Mouse (Mus musculus) liver, embryonic 14.5 days (tissue): ENCODE data around the gene Nfe2l2. TPM values are rescaled to one million over a fixed set of nuclear protein-coding genes. Genes with fewer than 3 reads are reported as not detected.

Experiments
- ATAC-seq: fragments of 200-750 bp; cut with Nextera tagmentation; 2 replicates; pipeline ENCODE4 v1.8.0; 2017; ENCODE audit warnings: moderate number of reproducible peaks, mild to moderate bottlenecking, moderate library complexity; ENCODE audit not compliant: insufficient read depth
- DNase-seq, 3 experiments: peaks; one replicate each; pipeline ENCODE4 v3.0.0-alpha.2; 2012 to 2013; ENCODE audit warnings: low read depth in 3 of 3, low spot score in 3 of 3
- H3K27ac ChIP-seq: fragments of 300-500 bp; sonication (generic); 2 replicates; pipeline ENCODE4 v1.5.1; 2014; ENCODE audit warnings: moderate library complexity, mild to moderate bottlenecking, control low read depth, inconsistent platforms
- H3K27me3 ChIP-seq: fragments of 300-500 bp; sonication (generic); 2 replicates; pipeline ENCODE4 v1.6.1; 2014; ENCODE audit warnings: mild to moderate bottlenecking, low read length, moderate library complexity; ENCODE audit not compliant: control insufficient read depth, insufficient read depth
- H3K36me3 ChIP-seq: fragments of 300-500 bp; sonication (generic); replicated peaks from 2 replicates; pipeline ENCODE4 v1.6.1; 2014; ENCODE audit warnings: low read depth; ENCODE audit not compliant: control insufficient read depth, insufficient read depth
- H3K4me1 ChIP-seq, 2 experiments: fragments of 200-500 bp in 1 of 2; fragments of 300-500 bp in 1 of 2; sonication (generic) in 1 of 2; replicated peaks; 2 replicates each; pipeline ENCODE4 v1.6.1; 2012 to 2014; ENCODE audit warnings: antibody characterized with exemption in 1 of 2, inconsistent platforms in 1 of 2, low read length in 1 of 2; ENCODE audit not compliant: control insufficient read depth in 2 of 2, insufficient read depth in 2 of 2
- H3K4me2 ChIP-seq: fragments of 300-500 bp; sonication (generic); 2 replicates; pipeline ENCODE4 v1.6.1; 2014; ENCODE audit warnings: low read depth, mild to moderate bottlenecking, control low read depth, moderate library complexity
- H3K4me3 ChIP-seq, 2 experiments: fragments of 200-500 bp in 1 of 2; fragments of 300-500 bp in 1 of 2; sonication (generic) in 1 of 2; 2 replicates each; pipeline ENCODE4 v1.5.1; 2012 to 2014; ENCODE audit warnings: low read depth in 2 of 2, low read length in 2 of 2, mild to moderate bottlenecking in 2 of 2, control low read depth in 1 of 2, inconsistent platforms in 1 of 2, moderate library complexity in 1 of 2; ENCODE audit not compliant: insufficient read depth in 1 of 2
- H3K9ac ChIP-seq: fragments of 300-500 bp; sonication (generic); replicated peaks from 2 replicates; pipeline ENCODE4 v1.6.1; 2014; ENCODE audit warnings: mild to moderate bottlenecking, control low read depth, moderate library complexity
- H3K9me3 ChIP-seq: fragments of 300-500 bp; sonication (generic); 2 replicates; pipeline ENCODE4 v1.6.1; 2016; ENCODE audit warnings: low read length, mixed read lengths; ENCODE audit not compliant: control insufficient read depth
- CTCF ChIP-seq: IDR thresholded peaks from 2 replicates; pipeline ENCODE4 v1.5.1; 2016; ENCODE audit warnings: antibody characterized with exemption, low read depth, control low read depth
- EP300 ChIP-seq: IDR thresholded peaks from 2 replicates; pipeline ENCODE4 v1.6.1; 2016; ENCODE audit warnings: antibody characterized with exemption, low read depth
- whole genome bisulfite sequencing: fragments of 180-500 bp; shearing (Covaris S2); extraction: QIAGEN DNeasy Blood & Tissue Kit; methylation state at CpG from one replicate; pipeline ENCODE4 v1.1.7; 2014; ENCODE audit not compliant: insufficient replicate concordance; 5-methylcytosine and 5-hydroxymethylcytosine counted together
- polyA plus RNA-seq, 2 experiments: library from polyadenylated mRNA; depleted of rRNA in 1 of 2; stranded (reverse) in 1 of 2; unstranded in 1 of 2; fragments of >200 nt; fragmentation: Nextera tagmentation in 1 of 2; extraction: Ambion mirVana in 1 of 2; gene quantifications; 2 replicates each; pipeline versions ENCODE4 v1.2.1 to v1.2.3; 2012 to 2014

The Nfe2l2 gene
- polyA plus RNA-seq, 2 experiments = 30.4 to 40.0 TPM

GRCm38 (mm10) chr2:75658727-75659628 is 45.5 kb downstream of the Nfe2l2 start, which contains the start of gene Hnrnpa3:
TSS of gene Hnrnpa3 (plus strand) at chr2:75659261.
- Histone ChIP-seq H3K9ac (peak within 1 kb of the TSS; percentile 99), H3K27ac (peak within 1 kb of the TSS; percentile 90), H3K36me3 (peaks cover 35% of the 10 kb centered on the region), H3K9me3 (no peaks in the 10 kb centered on the region), H3K4me3 (peak within 1 kb of the TSS; percentile 70 to 100), H3K27me3 (no peaks in the 10 kb centered on the region), H3K4me2 (peak within 1 kb of the TSS; percentile 95), H3K4me1 (peaks cover 14 to 17% of the 10 kb centered on the region in 2 experiments; a peak in 3 of 4 replicates)
- under 1% methylated on average over 101 of the region's 102 CpGs for WGBS
- DNase-seq = peak; percentile 97
- TF ChIP-seq CTCF (no peak), EP300 (no peak)
- peak; percentile 92 for ATAC-seq

- ATAC-seq = no peak
- Histone ChIP-seq H3K27me3 (no peaks in the 10 kb centered on the region), H3K9me3 (no peaks in the 10 kb centered on the region), H3K4me3 (peak overlapping the region; percentile 62 to 70), H3K4me1 (peaks cover 14 to 20% of the 10 kb centered on the region in 2 experiments; a peak in 3 of 4 replicates), H3K9ac (peak overlapping the region; percentile 99), H3K27ac (peak overlapping the region; percentile 90), H3K36me3 (peaks cover 26% of the 10 kb centered on the region), H3K4me2 (peak overlapping the region; percentile 95)
- TF ChIP-seq CTCF = no peak
- no peak for TF ChIP-seq EP300
- no peak for DNase-seq
- WGBS = 8% methylated on average over 18 of the region's 18 CpGs
Measured at GRCm38 (mm10) chr2:75657907-75658691, 46.3 kb downstream of the Nfe2l2 start.

- ATAC-seq (no peak), DNase-seq (no peak)
- H3K36me3 ChIP-seq = peaks cover 16% of the 10 kb centered on the region
- no peaks in the 10 kb centered on the region for H3K9me3 ChIP-seq
- no peaks in the 10 kb centered on the region for H3K27me3 ChIP-seq
- no peak overlapping the region for H3K9ac ChIP-seq
- no peak overlapping the region for H3K27ac ChIP-seq
- H3K4me1 ChIP-seq = peaks cover 14 to 21% of the 10 kb centered on the region in 2 experiments; a peak in 3 of 4 replicates
- H3K4me3 ChIP-seq = no peak overlapping the region
- 81% methylated on average over 5 of the region's 5 CpGs for WGBS
- TF ChIP-seq CTCF (no peak), EP300 (no peak)
- no peak overlapping the region for H3K4me2 ChIP-seq
Measured at GRCm38 (mm10) chr2:75656924-75657323, 47.5 kb downstream of the Nfe2l2 start.

DNA sequence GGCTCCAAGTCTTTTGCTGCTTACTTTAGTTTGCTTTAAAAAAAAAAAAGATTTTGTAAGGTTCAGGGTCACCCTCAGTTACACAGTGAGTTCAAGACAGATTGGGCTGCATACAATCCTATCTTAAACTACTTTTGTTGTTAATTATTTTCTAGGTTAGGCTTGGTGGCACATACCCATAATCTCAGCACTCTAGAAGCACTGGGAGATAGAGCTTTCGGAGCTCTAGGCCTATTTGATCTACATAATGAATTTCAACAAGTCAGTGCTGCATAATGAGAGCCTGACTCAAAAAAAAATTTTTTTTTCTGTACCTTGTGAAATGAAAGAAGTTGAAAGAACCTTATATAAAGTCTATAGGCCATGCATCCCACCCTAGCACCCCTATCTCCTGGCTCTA is 49.8 kb downstream of the Nfe2l2 start:
- no peaks in the 10 kb centered on the region for H3K9me3 ChIP-seq
- no peak overlapping the region for H3K9ac ChIP-seq
- no peak overlapping the region for H3K27ac ChIP-seq
- no peaks in the 10 kb centered on the region for H3K36me3 ChIP-seq
- WGBS = 86% methylated on average over 1 of the region's 1 CpGs
- H3K27me3 ChIP-seq = no peaks in the 10 kb centered on the region
- no peak overlapping the region for H3K4me3 ChIP-seq
- TF ChIP-seq EP300 (no peak), CTCF (no peak)
- peaks cover 5 to 14% of the 10 kb centered on the region in 2 experiments; a peak in 3 of 4 replicates for H3K4me1 ChIP-seq
- DNase-seq (no peak), ATAC-seq (no peak)
- H3K4me2 ChIP-seq = no peak overlapping the region

- TF ChIP-seq EP300 (no peak), CTCF (no peak)
- Histone ChIP-seq H3K27me3 (no peaks in the 10 kb centered on the region), H3K4me1 (peaks cover 5 to 14% of the 10 kb centered on the region in 2 experiments; a peak in 3 of 4 replicates), H3K4me3 (no peak overlapping the region), H3K9me3 (no peaks in the 10 kb centered on the region), H3K27ac (no peak overlapping the region), H3K9ac (no peak overlapping the region), H3K36me3 (no peaks in the 10 kb centered on the region), H3K4me2 (no peak overlapping the region)
- no peak for ATAC-seq
- no peak for DNase-seq
Measured at GRCm38 (mm10) chr2:75653150-75653549, 51.3 kb downstream of the Nfe2l2 start.
